Mouse (Mus musculus) right cerebral cortex, postnatal 10 days (tissue): ENCODE results near the gene Sstr3.
A peak's percentile ranks its signal among the peaks of the same experiment; 100 is the strongest.

Experiments
- DNase-seq, 2 experiments: peaks; one replicate each; pipeline ENCODE4 v3.0.0; 2021; ENCODE audit warnings: low spot score in 2 of 2

Gene Sstr3

GRCm38 (mm10) chr15:78544561-78545001 is at the start of gene Sstr3:
Sstr3 (minus strand) TSS chr15:78544685.
- peak; percentile 58 to 72 for DNase-seq

GRCm38 (mm10) chr15:78593896-78594425 is 49.5 kb upstream of the Sstr3 start:
- DNase-seq: no peak

- DNase-seq: no peak
Observed at GRCm38 (mm10) chr15:78592452-78592968, 48.0 kb upstream of the Sstr3 start.

DNA sequence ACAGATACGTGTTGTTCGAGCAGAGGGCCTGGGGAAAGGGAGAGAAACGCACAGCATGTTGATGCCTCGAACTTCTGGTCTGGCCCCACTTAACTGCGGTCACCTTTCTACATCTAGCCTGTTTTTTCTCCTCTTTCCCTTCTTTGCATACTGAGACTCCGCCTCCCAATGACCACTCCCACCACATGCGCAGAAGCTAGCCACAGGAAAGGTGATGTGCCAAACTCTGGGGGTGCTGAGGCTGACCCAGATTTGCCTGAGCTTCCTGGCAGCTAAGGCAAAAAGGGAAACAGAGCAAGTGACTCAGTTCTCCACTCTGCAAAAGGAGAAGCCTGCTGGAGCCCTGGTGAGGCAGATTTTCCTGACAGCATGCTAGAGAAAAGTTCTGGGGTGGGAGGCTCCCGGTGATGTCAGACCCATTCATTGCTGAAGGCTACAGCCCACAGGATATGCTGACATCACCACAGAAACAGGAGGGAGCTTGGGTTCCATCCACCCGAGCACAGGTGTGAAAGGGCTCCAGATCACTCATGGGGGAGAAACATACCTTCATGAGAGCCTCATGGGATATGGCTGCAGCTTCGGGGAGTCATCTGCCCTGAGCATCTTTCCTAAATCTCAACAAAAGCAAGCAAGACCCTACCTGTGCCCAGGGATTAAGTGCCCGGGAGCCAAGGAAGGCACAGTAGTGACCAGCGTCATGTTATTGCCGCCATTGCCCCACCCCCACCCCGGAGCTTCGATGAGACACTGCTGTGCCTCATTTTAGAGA is 47.4 kb upstream of the Sstr3 start:
- DNase-seq: no peak

GRCm38 (mm10) chr15:78590785-78591184 is 46.3 kb upstream of the Sstr3 start:
- no peak for DNase-seq

GRCm38 (mm10) chr15:78589936-78590335 is 45.5 kb upstream of the Sstr3 start:
- no peak for DNase-seq

DNA sequence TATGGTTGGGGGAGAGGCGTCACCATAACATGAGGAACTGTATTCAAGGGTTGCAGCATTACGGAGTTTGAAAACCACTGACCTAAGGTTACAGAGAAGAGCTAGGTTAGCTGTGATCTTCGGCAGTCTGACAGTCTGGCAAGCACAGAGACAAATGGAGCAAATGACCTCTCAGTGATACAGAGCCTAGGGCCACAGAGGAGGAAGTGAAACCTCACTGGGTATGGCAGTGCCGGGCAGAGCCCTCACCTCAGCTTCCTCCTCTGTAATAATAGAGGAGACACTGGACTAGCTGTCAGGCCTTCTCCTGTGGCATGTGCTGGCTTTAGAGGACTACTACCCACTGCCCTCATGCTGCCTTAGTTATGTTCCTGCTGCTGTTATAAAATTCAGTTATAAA is 44.4 kb upstream of the Sstr3 start:
- peak in 1 of 2 experiments; percentile 38 for DNase-seq

DNA sequence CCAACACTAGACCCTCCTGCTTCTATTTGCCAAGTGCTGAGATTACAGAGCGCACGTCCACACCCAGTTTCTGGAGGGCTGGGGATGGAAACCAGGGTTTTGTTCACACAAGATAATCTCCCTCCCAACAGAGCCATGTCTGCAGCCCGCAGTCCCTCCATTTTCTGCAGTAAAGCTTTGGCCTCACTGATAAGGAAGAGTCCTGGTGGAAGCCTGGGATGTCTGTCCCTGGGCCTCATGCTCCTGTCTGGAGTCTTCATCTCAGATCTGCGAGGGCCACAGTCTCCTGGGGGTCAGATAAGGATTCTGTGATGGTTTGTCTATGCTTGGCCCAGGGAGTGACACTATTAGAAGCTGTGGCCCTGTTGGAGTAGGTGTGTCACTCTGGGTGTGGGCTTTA is 43.6 kb upstream of the Sstr3 start:
- no peak for DNase-seq

DNA sequence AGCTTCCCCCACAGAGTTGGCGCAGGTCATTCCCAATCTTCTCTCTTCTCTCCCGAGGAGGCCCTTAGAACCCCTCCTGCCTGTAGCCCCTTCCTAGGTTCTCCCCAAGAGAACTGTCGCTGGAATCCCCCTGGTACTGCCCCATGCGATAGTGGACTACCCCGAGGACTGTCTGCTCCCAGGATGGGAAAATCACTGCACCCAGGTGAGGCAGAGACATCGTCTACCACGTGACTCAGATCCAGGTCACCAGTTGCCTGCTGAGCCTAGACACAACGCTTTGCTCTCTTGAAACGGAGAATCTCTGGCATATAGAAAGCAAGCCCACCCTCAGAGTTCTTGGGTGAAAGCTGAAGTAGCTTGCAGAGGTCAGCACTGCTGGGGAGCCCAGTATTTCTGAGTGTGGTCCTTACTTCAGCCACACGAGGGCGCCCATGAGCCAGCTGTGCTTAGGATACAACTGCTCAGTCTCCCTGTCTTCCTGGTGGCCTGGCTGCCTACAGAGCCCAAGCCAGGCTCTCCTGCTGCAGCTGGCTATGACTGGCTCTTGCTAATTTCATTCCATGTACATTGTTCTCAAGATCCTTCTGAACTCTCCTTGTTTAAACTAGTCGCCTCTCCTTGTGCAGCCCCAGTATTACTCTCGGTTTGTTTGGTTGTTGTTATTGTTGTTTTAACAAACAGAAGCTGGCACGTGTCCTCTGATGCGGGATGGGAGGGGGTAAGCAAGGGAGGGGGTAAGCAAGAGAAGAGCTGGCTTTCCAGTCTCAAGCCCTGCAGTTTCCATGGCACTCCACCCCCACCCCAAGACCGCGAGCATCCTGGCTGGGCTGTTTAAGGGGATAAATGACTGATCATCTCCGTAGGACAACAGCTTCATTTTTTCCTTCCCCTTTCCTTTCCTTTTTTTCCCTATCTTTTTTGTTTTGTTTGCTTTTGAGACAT is 42.8 kb upstream of the Sstr3 start:
- DNase-seq: peak; percentile 90 to 93

DNA sequence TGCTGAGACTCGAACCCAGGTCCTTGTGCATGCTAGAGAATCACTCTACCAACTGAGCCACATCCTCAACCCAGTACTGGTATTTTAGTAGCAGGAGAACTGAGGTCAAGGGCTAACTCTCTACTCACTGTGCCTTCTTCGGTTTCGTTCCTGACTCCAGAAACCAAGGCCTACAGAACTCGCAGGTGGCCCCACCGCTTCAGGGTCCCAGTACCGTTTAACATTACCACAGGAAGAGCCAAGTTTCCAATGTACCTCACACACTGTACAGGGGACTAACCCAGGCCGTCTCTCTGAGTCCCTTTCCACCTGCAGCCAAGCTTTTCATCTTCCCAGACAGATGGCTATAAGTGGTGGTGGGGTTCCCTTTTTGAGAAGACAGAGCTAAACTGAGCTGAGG is 40.9 kb upstream of the Sstr3 start:
- no peak for DNase-seq

- DNase-seq: peak; percentile 49 to 61
Observed at GRCm38 (mm10) chr15:78583352-78583751, 38.9 kb upstream of the Sstr3 start.

GRCm38 (mm10) chr15:78576284-78576810 is 31.9 kb upstream of the Sstr3 start:
- no peak for DNase-seq

DNA sequence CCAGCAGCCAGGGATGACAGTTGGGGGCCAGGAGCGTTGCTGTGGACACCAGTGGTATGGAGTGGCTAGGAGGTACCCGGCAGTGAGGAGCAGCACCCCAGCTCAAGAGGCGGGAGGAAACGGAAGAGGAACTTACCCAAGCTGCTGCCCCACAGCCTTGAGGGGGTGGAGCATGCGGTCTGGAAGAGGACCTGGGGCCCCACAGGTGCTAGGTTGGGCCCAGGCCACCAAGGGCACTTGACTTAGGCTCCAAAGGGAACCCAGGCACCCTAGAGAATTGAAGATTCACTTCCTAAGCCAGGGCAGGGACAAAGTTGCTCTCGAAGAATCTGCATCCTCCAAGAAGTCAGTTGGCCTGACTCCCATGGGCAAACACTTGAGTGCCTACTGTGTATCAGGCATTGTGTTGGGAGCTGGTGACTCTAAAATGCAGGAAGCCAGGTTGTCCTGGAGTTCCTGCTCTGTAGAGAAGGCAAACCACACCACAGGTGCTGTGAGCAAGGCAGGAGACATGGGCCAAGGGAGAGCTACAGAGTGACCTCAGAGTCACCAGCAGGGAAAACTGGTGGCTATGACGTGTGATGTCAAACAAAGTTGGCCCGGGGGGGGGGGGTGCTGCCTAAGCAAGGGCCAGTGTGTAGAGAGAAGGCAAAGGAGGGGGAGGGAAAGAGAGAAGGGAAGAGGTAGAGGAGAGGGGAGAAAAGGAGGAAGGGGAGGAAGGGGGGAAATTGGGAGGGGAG is 28.3 kb upstream of the Sstr3 start, which contains the start of gene Rac2:
Gene Rac2 (minus strand): TSS at position 126 of the 740 bp plus-strand sequence.
- DNase-seq: no peak

GRCm38 (mm10) chr15:78572270-78572600 is 27.8 kb upstream of the Sstr3 start:
- no peak for DNase-seq

DNA sequence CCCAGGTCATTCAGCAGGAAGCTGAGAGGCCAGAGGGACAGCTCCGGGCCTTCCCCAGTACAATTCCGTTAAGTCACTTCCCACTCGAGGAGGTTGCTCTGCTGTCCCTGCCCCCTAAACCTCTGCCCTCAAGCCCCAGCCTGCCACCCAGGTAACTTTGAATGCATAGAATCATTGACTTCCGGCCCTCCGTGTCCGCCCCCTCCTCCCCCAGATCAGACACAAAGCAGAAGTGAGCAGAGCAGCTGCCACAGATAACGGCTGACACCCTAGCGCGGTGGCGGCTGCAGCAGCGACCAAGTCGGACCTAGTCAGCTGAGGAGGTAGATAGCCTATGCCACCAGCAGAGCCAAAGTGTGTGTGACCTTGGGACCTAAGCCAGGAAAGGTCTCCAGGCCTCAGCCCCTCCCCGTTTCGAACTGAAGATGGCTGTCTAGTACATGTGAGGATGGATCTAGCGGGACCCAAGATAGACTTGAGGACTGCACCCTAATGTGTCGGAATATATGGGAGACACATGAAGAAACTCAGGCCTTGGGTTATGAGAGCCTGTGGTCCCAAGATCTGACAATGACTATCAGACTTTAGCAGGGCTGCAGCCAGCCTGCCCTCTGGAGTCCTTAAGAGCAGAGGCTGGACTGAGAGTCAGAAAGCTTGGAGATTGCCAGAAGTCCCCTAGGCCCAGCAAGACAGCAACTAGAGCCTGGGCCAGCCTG is 27.2 kb upstream of the Sstr3 start:
- no peak for DNase-seq

DNA sequence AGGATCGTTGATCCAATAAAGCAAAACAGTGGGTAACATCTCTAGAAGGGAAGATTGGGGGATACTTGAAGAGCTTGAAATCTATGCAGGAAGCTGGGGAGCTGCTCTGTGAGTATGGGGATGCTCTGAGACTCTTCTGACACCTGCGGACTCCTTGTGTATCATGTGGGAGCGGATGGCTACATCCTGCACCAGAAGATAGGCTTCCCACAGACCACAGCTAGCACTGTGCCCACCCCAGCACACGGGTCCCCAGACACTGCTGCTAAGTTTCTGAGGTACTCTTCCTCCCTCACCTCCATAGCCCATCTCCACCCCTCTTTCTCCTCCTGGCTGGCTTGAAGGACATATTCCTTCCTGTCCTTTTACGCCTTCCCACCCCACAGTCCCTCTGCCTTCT is 25.7 kb upstream of the Sstr3 start:
- DNase-seq: no peak

- DNase-seq: no peak
Observed at GRCm38 (mm10) chr15:78567608-78568120, 23.2 kb upstream of the Sstr3 start.

DNA sequence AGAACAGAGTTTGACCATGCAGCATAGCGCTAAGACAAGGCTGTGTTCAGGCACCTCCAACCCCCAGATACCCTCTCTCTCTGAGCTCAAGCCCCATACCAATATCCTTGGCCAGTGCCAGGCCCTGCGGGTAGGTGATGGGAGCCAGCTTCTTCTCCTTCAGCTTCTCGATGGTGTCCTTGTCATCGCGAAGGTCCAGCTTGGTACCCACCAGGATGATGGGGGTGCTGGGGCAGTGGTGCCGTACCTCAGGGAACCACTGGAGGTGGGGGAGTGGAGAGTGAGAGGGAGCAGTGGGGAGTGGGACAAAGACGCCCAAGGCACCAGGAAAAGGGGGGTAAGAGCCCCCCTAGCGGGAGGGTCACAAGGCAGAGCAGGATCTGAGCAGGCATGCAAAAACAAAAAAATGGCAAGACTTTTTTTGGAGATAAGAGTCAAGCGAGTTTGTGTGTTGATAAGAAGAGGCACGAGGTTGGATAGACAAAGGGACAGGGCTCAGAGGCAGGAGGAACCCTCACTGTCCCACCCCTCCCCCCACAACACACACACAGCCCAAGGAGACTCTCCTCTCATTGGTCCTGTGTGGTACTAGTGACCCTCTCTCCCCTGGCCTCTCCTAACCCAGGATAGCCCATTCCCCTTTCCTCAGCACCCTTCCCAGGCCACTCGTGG is 20.4 kb upstream of the Sstr3 start:
- no peak for DNase-seq

DNA sequence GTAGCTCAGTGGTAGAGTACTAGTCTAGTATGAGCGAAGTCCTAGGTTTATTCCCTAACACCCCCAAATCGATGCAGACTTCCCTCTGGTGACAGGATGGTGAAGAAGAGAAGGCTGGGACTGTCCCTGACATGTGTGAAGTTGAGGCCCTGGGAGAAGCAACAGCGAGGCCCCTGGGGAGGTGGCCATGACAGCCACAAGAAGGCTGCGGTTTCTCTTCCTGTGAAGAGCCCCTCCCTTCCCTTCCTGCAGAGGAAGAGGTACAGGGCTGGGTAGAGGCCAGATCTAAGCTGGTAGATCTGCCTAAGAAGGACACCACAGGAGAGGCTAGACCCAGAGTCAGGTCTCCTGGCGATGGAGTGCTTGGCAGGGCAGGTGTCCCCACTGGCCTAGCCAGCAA is 19.5 kb upstream of the Sstr3 start:
- DNase-seq: no peak

GRCm38 (mm10) chr15:78563344-78563743 is 18.9 kb upstream of the Sstr3 start:
- no peak for DNase-seq
